Mouse (Mus musculus): ENCODE measurements around the gene Gldc.

- TF ChIP-seq GATA1 (IDR thresholded peaks at IDR 0.05; ENCODE audit: borderline replicate concordance, low read length) (no peak), FLI1 (IDR thresholded peaks at IDR 0.05; ENCODE audit: low read length) (no peak)
Observed at GRCm38 (mm10) chr19:30174919-30175571, at the start of gene Gldc.

Measured in megakaryocyte, embryonic 14.5 days (primary cell).